Mouse (Mus musculus) brain, embryonic 14.5 days (tissue): Measurements from ENCODE around the gene Pde11a.

Experiments used
- CTCF ChIP-seq: fragments of 200-500 bp; IDR thresholded peaks from 2 replicates; pipeline ENCODE4 v1.5.1; 2012; ENCODE audit warnings: inconsistent platforms, mild to moderate bottlenecking, moderate library complexity, borderline replicate concordance; ENCODE audit not compliant: insufficient read depth, insufficient read length; ENCODE audit errors: extremely low read depth
- POLR2A ChIP-seq: fragments of 200-500 bp; IDR thresholded peaks from 2 replicates; pipeline ENCODE4 v1.6.1; 2012; ENCODE audit warnings: mild to moderate bottlenecking, inconsistent platforms, borderline replicate concordance; ENCODE audit not compliant: poor library complexity, insufficient read depth, insufficient read length, severe bottlenecking; ENCODE audit errors: extremely low read depth

DNA sequence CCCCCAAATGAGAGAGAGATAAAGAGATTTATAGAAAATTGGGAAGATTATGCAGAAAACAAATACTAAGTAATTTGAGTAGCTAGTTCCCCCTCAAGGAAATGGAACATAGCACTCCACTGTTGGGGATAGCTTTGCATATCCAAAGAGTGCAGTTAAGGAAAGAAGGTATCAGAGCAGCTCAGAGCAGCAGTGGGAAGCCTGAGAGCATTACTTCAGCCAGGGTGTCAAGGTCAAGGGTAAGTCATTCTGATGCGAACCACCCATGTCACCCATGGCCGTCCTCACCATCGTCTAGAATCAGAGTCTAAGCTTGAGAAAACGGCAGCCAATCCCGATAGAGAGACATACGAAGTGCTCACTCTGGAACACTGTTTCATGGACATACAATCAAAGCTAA, 211.9 kb downstream of the Pde11a start:
- TF ChIP-seq CTCF (no peak), POLR2A (no peak)
